Mouse (Mus musculus) testis, adult 2 months (tissue): ENCODE measurements around the gene Erg. TPM values are rescaled to one million over a fixed set of nuclear protein-coding genes. Genes with fewer than 3 reads are reported as not detected.

Source experiments
- H3K27ac ChIP-seq: fragments of 200-500 bp; 2 replicates; pipeline ENCODE4 v1.5.1; 2012; ENCODE audit warnings: low read depth, low read length; ENCODE audit not compliant: control insufficient read depth, insufficient read depth
- H3K27me3 ChIP-seq: fragments of 200-500 bp; 2 replicates; pipeline ENCODE4 v1.6.1; 2012; ENCODE audit warnings: mild to moderate bottlenecking, low read length, moderate library complexity; ENCODE audit not compliant: control insufficient read depth, insufficient read depth
- H3K36me3 ChIP-seq: fragments of 200-500 bp; 2 replicates; pipeline ENCODE4 v1.6.1; 2012; ENCODE audit warnings: mild to moderate bottlenecking, low read length; ENCODE audit not compliant: control insufficient read depth, insufficient read depth
- H3K4me1 ChIP-seq: fragments of 200-500 bp; 2 replicates; pipeline ENCODE4 v1.6.1; 2012; ENCODE audit warnings: low read length; ENCODE audit not compliant: control insufficient read depth, insufficient read depth
- H3K4me3 ChIP-seq: fragments of 200-500 bp; 2 replicates; pipeline ENCODE4 v1.5.1; 2012; ENCODE audit warnings: low read depth, mild to moderate bottlenecking, low read length, moderate library complexity, mixed read lengths; ENCODE audit not compliant: control insufficient read depth
- CTCF ChIP-seq: fragments of 200-500 bp; IDR thresholded peaks from 2 replicates; pipeline ENCODE4 v1.5.1; 2012; ENCODE audit warnings: low read depth, mild to moderate bottlenecking, inconsistent platforms, low read length, moderate library complexity; ENCODE audit not compliant: control insufficient read depth, insufficient read depth, insufficient replicate concordance
- POLR2A ChIP-seq: fragments of 200-500 bp; IDR thresholded peaks from 2 replicates; pipeline ENCODE4 v1.6.1; 2012; ENCODE audit warnings: low read depth, mild to moderate bottlenecking, inconsistent platforms, low read length, moderate library complexity; ENCODE audit not compliant: control insufficient read depth
- polyA plus RNA-seq: library from polyadenylated mRNA; depleted of rRNA; stranded (reverse); fragments of >200 nt; gene quantifications from 2 replicates; pipeline ENCODE4 v1.2.3, GENCODE M21; 2012; rRNA removed

Erg gene
- polyA plus RNA-seq, 1 experiment, result 2.0 TPM

- TF ChIP-seq POLR2A, result no peak
- Histone ChIP-seq H3K27me3 (no peaks in the 10 kb centered on the region), H3K4me1 (peaks cover 8% of the 10 kb centered on the region), H3K4me3 (no peak overlapping the region), H3K27ac (no peak overlapping the region), H3K36me3 (no peaks in the 10 kb centered on the region)
Observed at GRCm38 (mm10) chr16:95347202-95347601, 239.2 kb downstream of the Erg start.

DNA sequence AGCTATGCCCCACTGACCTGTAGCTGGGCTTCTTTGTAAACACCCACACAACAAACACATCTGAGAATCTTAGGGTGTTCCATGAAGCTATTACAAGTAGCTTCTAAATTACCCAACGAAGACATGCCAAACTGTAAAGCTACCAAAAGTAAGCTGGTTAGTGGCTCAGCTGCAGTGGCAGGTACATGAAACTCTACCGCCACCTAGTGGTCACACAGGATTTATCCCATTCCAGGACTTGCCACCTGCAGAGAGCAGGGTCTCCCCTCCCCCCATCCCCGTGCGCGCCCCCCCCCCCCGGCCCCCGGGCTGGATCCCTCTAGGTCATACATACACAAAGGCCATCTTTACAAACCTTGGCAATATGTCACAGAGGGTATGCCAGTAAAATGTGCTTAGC lies 240.5 kb downstream of the Erg start:
- TF ChIP-seq POLR2A (no peak), CTCF (peak; percentile 72; the same call in 1 of the 2 replicates)
- Histone ChIP-seq H3K4me1 (peaks cover 13% of the 10 kb centered on the region), H3K27me3 (no peaks in the 10 kb centered on the region), H3K36me3 (no peaks in the 10 kb centered on the region), H3K4me3 (no peak overlapping the region), H3K27ac (no peak overlapping the region)

- H3K27me3 ChIP-seq, result no peaks in the 10 kb centered on the region
- H3K36me3 ChIP-seq, result no peaks in the 10 kb centered on the region
- H3K27ac ChIP-seq, result no peak overlapping the region
- no peak overlapping the region for H3K4me3 ChIP-seq
- peaks cover 13% of the 10 kb centered on the region for H3K4me1 ChIP-seq
- TF ChIP-seq CTCF, result no peak
- no peak for TF ChIP-seq POLR2A
Observed at GRCm38 (mm10) chr16:95344961-95345360, 241.4 kb downstream of the Erg start.

DNA sequence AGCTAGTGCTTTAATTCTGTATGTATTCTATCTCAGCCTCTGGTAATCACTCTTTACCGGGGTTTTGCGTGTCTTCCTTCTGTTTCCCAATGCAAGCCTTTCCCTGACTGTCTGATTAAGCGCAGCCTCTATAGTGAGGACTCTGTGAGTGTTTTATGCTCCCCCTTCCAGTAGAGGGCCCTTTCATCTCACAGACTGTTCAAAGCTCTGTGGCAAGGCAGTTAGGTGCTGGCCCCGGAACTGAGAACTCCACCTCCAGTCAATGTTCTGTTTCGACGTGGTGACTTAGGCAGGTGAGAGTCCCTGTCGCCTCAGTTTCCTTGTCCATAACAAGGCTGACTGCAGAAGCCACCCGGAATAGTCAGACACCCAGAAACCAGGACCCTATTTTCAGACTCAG lies 244.4 kb downstream of the Erg start:
- H3K4me3 ChIP-seq, result no peak overlapping the region
- H3K27me3 ChIP-seq, result no peaks in the 10 kb centered on the region
- TF ChIP-seq POLR2A, result no peak
- TF ChIP-seq CTCF, result no peak
- peaks cover 11% of the 10 kb centered on the region for H3K4me1 ChIP-seq
- no peak overlapping the region for H3K27ac ChIP-seq
- no peaks in the 10 kb centered on the region for H3K36me3 ChIP-seq

- no peaks in the 10 kb centered on the region for H3K36me3 ChIP-seq
- TF ChIP-seq CTCF, result peak; percentile 67; the same call in 1 of the 2 replicates
- no peak for TF ChIP-seq POLR2A
- H3K27ac ChIP-seq, result no peak overlapping the region
- H3K4me3 ChIP-seq, result no peak overlapping the region
- H3K4me1 ChIP-seq, result peaks cover 10% of the 10 kb centered on the region
- no peaks in the 10 kb centered on the region for H3K27me3 ChIP-seq
Observed at GRCm38 (mm10) chr16:95340885-95341791, 245.3 kb downstream of the Erg start.

DNA sequence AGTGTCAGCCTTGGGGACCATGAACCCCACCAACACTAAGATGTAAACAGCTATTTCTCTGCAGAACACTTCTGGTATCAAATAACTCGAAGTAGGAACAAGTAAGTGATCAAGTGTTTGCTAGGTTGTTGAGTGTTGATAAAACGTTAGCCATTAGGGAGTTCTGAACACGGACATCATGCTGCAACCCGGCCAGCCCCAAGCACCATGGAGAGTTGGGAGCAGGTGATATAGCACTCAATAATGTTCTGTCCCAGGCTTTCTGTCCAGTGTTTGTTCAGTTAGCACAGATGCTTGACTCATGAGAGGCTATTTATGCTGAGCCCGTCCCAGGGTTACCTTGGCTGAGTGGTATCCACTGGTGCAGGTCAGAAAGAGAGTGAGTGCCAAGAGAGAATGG lies 254.2 kb downstream of the Erg start:
- Histone ChIP-seq H3K27ac (no peak overlapping the region), H3K36me3 (no peaks in the 10 kb centered on the region), H3K27me3 (no peaks in the 10 kb centered on the region), H3K4me3 (no peak overlapping the region), H3K4me1 (no peaks in the 10 kb centered on the region)
- TF ChIP-seq POLR2A, result no peak
- TF ChIP-seq CTCF, result no peak

GRCm38 (mm10) chr16:95321945-95322625 lies 264.3 kb downstream of the Erg start:
- TF ChIP-seq POLR2A, result no peak
- TF ChIP-seq CTCF, result no peak
- no peak overlapping the region for H3K4me3 ChIP-seq
- no peaks in the 10 kb centered on the region for H3K27me3 ChIP-seq
- H3K4me1 ChIP-seq, result no peaks in the 10 kb centered on the region
- no peaks in the 10 kb centered on the region for H3K36me3 ChIP-seq
- no peak overlapping the region for H3K27ac ChIP-seq

Other genes starting within 250 kb of the Erg start
- gene Ets2, start 115.5 kb upstream of the Erg start, polyA plus RNA-seq, result 1.0 and 1.4 TPM in 2 replicates